Mouse (Mus musculus): ENCODE results near the gene Psmg4. TPM values are rescaled to one million over a fixed set of nuclear protein-coding genes. Genes with fewer than 3 reads are reported as not detected.

The Psmg4 gene
- polyA plus RNA-seq, 1 experiment from 2014 or later = 50.5 TPM

GRCm38 (mm10) chr13:34136605-34137004 is 26.2 kb upstream of the Psmg4 start:
- Histone ChIP-seq H3K4me2 (ENCODE audit: low read depth, low read length) (no peak overlapping the region), H3K9ac (replicated peaks) (no peak overlapping the region), H3K4me1 (ENCODE audit: insufficient read depth) (peaks cover 3% of the 10 kb centered on the region), H3K9me3 (ENCODE audit: low read length) (no peaks in the 10 kb centered on the region), H3K27ac (ENCODE audit: low read depth) (no peak overlapping the region), H3K27me3 (ENCODE audit: insufficient read depth, low read length) (peaks cover 37% of the 10 kb centered on the region), H3K4me3 (ENCODE audit: low read depth, low read length) (no peak overlapping the region), H3K36me3 (replicated peaks; ENCODE audit: insufficient read depth, low read length) (no peaks in the 10 kb centered on the region)
- TF ChIP-seq CTCF (IDR thresholded peaks at IDR 0.05; ENCODE audit: low read depth) (no peak), EP300 (IDR thresholded peaks at IDR 0.05; ENCODE audit: low read depth) (no peak)
- 65% methylated on average over 7 of the region's 7 CpGs for WGBS (ENCODE audit: insufficient replicate concordance)
- ATAC-seq = no peak
- no peak for DNase-seq

- Histone ChIP-seq H3K4me1 (ENCODE audit: insufficient read depth) (no peaks in the 10 kb centered on the region; the same call in 1 of the 2 replicates), H3K9me3 (ENCODE audit: low read length) (no peaks in the 10 kb centered on the region), H3K27me3 (ENCODE audit: insufficient read depth, low read length) (no peaks in the 10 kb centered on the region; the same call in 1 of the 2 replicates), H3K4me3 (ENCODE audit: low read depth, low read length) (no peak overlapping the region), H3K27ac (ENCODE audit: low read depth) (no peak overlapping the region), H3K36me3 (replicated peaks; ENCODE audit: insufficient read depth, low read length) (no peaks in the 10 kb centered on the region), H3K4me2 (ENCODE audit: low read depth, low read length) (no peak overlapping the region), H3K9ac (replicated peaks) (no peak overlapping the region)
- 74% methylated on average over 5 of the region's 5 CpGs for WGBS (ENCODE audit: insufficient replicate concordance)
- no peak for DNase-seq
- ATAC-seq = no peak
- TF ChIP-seq CTCF (IDR thresholded peaks at IDR 0.05; ENCODE audit: low read depth) (no peak), EP300 (IDR thresholded peaks at IDR 0.05; ENCODE audit: low read depth) (no peak)
Observed at GRCm38 (mm10) chr13:34143389-34143788, 19.4 kb upstream of the Psmg4 start.

- H3K9ac ChIP-seq (replicated peaks) = no peak overlapping the region
- no peak overlapping the region for H3K27ac ChIP-seq (ENCODE audit: low read depth)
- WGBS (ENCODE audit: insufficient replicate concordance) = 59% methylated on average over 3 of the region's 3 CpGs
- H3K27me3 ChIP-seq (ENCODE audit: insufficient read depth, low read length) = peaks cover 5% of the 10 kb centered on the region; the same call in 1 of the 2 replicates
- ATAC-seq = no peak
- no peak for DNase-seq
- peaks cover 7% of the 10 kb centered on the region; the same call in 1 of the 2 replicates for H3K4me1 ChIP-seq (ENCODE audit: insufficient read depth)
- no peak overlapping the region for H3K4me3 ChIP-seq (ENCODE audit: low read depth, low read length)
- TF ChIP-seq EP300 (IDR thresholded peaks at IDR 0.05; ENCODE audit: low read depth) (no peak), CTCF (IDR thresholded peaks at IDR 0.05; ENCODE audit: low read depth) (peak; percentile 45)
- no peaks in the 10 kb centered on the region for H3K9me3 ChIP-seq (ENCODE audit: low read length)
- no peak overlapping the region for H3K4me2 ChIP-seq (ENCODE audit: low read depth, low read length)
- no peaks in the 10 kb centered on the region for H3K36me3 ChIP-seq (replicated peaks; ENCODE audit: insufficient read depth, low read length)
Observed at GRCm38 (mm10) chr13:34146916-34147315, 15.8 kb upstream of the Psmg4 start.

GRCm38 (mm10) chr13:34148181-34148580 is 14.6 kb upstream of the Psmg4 start:
- peaks cover 7% of the 10 kb centered on the region; the same call in 1 of the 2 replicates for H3K4me1 ChIP-seq (ENCODE audit: insufficient read depth)
- peaks cover 5% of the 10 kb centered on the region; the same call in 1 of the 2 replicates for H3K27me3 ChIP-seq (ENCODE audit: insufficient read depth, low read length)
- no peak overlapping the region for H3K9ac ChIP-seq (replicated peaks)
- no peak overlapping the region for H3K27ac ChIP-seq (ENCODE audit: low read depth)
- no peak for DNase-seq
- no peak overlapping the region for H3K4me3 ChIP-seq (ENCODE audit: low read depth, low read length)
- no peak for ATAC-seq
- H3K9me3 ChIP-seq (ENCODE audit: low read length) = no peaks in the 10 kb centered on the region
- H3K4me2 ChIP-seq (ENCODE audit: low read depth, low read length) = no peak overlapping the region
- 57% methylated on average over 3 of the region's 3 CpGs for WGBS (ENCODE audit: insufficient replicate concordance)
- TF ChIP-seq EP300 (IDR thresholded peaks at IDR 0.05; ENCODE audit: low read depth) = no peak
- no peak for TF ChIP-seq CTCF (IDR thresholded peaks at IDR 0.05; ENCODE audit: low read depth)
- H3K36me3 ChIP-seq (replicated peaks; ENCODE audit: insufficient read depth, low read length) = no peaks in the 10 kb centered on the region

- H3K4me2 ChIP-seq (ENCODE audit: low read depth, low read length) = peak overlapping the region; percentile 72
- no peaks in the 10 kb centered on the region for H3K9me3 ChIP-seq (ENCODE audit: low read length)
- peaks cover 5% of the 10 kb centered on the region; the same call in 1 of the 2 replicates for H3K27me3 ChIP-seq (ENCODE audit: insufficient read depth, low read length)
- no peak overlapping the region for H3K27ac ChIP-seq (ENCODE audit: low read depth)
- ATAC-seq = peak; percentile 55
- H3K36me3 ChIP-seq (replicated peaks; ENCODE audit: insufficient read depth, low read length) = no peaks in the 10 kb centered on the region
- peak overlapping the region; percentile 43 for H3K4me3 ChIP-seq (ENCODE audit: low read depth, low read length)
- peaks cover 7% of the 10 kb centered on the region; the same call in 1 of the 2 replicates for H3K4me1 ChIP-seq (ENCODE audit: insufficient read depth)
- 7% methylated on average over 23 of the region's 23 CpGs for WGBS (ENCODE audit: insufficient replicate concordance)
- H3K9ac ChIP-seq (replicated peaks) = peak overlapping the region; percentile 48
- DNase-seq = peak; percentile 44
- 0 out of 2 replicates have a peak, but pooled peaks have one; percentile 2 for TF ChIP-seq CTCF (IDR thresholded peaks at IDR 0.05; ENCODE audit: low read depth)
- no peak for TF ChIP-seq EP300 (IDR thresholded peaks at IDR 0.05; ENCODE audit: low read depth)
Observed at GRCm38 (mm10) chr13:34148767-34149392, 13.9 kb upstream of the Psmg4 start.

GRCm38 (mm10) chr13:34149463-34150176 is 13.1 kb upstream of the Psmg4 start:
- Histone ChIP-seq H3K36me3 (replicated peaks; ENCODE audit: insufficient read depth, low read length) (no peaks in the 10 kb centered on the region), H3K9ac (replicated peaks) (peak overlapping the region; percentile 48; the same call in 1 of the 2 replicates), H3K27me3 (ENCODE audit: insufficient read depth, low read length) (peaks cover 5% of the 10 kb centered on the region; the same call in 1 of the 2 replicates), H3K4me1 (ENCODE audit: insufficient read depth) (peaks cover 9% of the 10 kb centered on the region; the same call in 1 of the 2 replicates), H3K4me3 (ENCODE audit: low read depth, low read length) (no peak overlapping the region), H3K9me3 (ENCODE audit: low read length) (no peaks in the 10 kb centered on the region), H3K27ac (ENCODE audit: low read depth) (no peak overlapping the region), H3K4me2 (ENCODE audit: low read depth, low read length) (peak overlapping the region; percentile 72)
- DNase-seq (no peak), ATAC-seq (no peak)
- WGBS (ENCODE audit: insufficient replicate concordance) = 59% methylated on average over 5 of the region's 5 CpGs
- no peak for TF ChIP-seq EP300 (IDR thresholded peaks at IDR 0.05; ENCODE audit: low read depth)
- TF ChIP-seq CTCF (IDR thresholded peaks at IDR 0.05; ENCODE audit: low read depth) = no peak

Data from liver, postnatal 0 days (tissue).